Mouse (Mus musculus): ENCODE results near the gene Fam189a1. TPM values are rescaled to one million over a fixed set of nuclear protein-coding genes. Genes with fewer than 3 reads are reported as not detected.

Fam189a1 gene
- polyA plus RNA-seq, 2 experiments: 0.02 TPM; not detected in 1

- Histone ChIP-seq H3K36me3 (replicated peaks; ENCODE audit: control insufficient read depth, insufficient read depth, low read depth) (no peaks in the 10 kb centered on the region), H3K9me3 (ENCODE audit: control insufficient read depth, low read length) (no peaks in the 10 kb centered on the region), H3K4me1 (replicated peaks; ENCODE audit: control insufficient read depth in 2 of 2, insufficient read depth in 2 of 2, low read length in 1 of 2) (no peaks in the 10 kb centered on the region), H3K9ac (replicated peaks) (no peak overlapping the region), H3K27me3 (ENCODE audit: control insufficient read depth, insufficient read depth, low read length) (no peaks in the 10 kb centered on the region), H3K4me2 (ENCODE audit: low read depth) (no peak overlapping the region), H3K27ac (no peak overlapping the region), H3K4me3 (ENCODE audit: insufficient read depth in 1 of 2, low read depth in 2 of 2, low read length in 2 of 2) (no peak overlapping the region)
- TF ChIP-seq EP300 (IDR thresholded peaks at IDR 0.05; ENCODE audit: low read depth) (no peak), CTCF (IDR thresholded peaks at IDR 0.05; ENCODE audit: low read depth) (no peak)
- DNase-seq (ENCODE audit: low read depth in 3 of 3, low spot score in 3 of 3): no peak
- 74% methylated on average over 13 of the region's 13 CpGs for WGBS (ENCODE audit: insufficient replicate concordance)
- no peak for ATAC-seq (ENCODE audit: insufficient read depth)
These were observed 235.2 kb downstream of the Fam189a1 start for GRCm38 (mm10) chr7:64921189-64921588.

GRCm38 (mm10) chr7:64920735-64921134 lies 235.6 kb downstream of the Fam189a1 start:
- H3K4me3 ChIP-seq (ENCODE audit: insufficient read depth in 1 of 2, low read depth in 2 of 2, low read length in 2 of 2): no peak overlapping the region
- H3K9me3 ChIP-seq (ENCODE audit: control insufficient read depth, low read length): no peaks in the 10 kb centered on the region
- H3K27me3 ChIP-seq (ENCODE audit: control insufficient read depth, insufficient read depth, low read length): no peaks in the 10 kb centered on the region
- H3K9ac ChIP-seq (replicated peaks): no peak overlapping the region
- ATAC-seq (ENCODE audit: insufficient read depth) (no peak), DNase-seq (ENCODE audit: low read depth in 3 of 3, low spot score in 3 of 3) (no peak)
- TF ChIP-seq CTCF (IDR thresholded peaks at IDR 0.05; ENCODE audit: low read depth) (no peak), EP300 (IDR thresholded peaks at IDR 0.05; ENCODE audit: low read depth) (no peak)
- no peaks in the 10 kb centered on the region for H3K4me1 ChIP-seq (replicated peaks; ENCODE audit: control insufficient read depth in 2 of 2, insufficient read depth in 2 of 2, low read length in 1 of 2)
- WGBS (ENCODE audit: insufficient replicate concordance): 62% methylated on average over 5 of the region's 5 CpGs
- no peaks in the 10 kb centered on the region for H3K36me3 ChIP-seq (replicated peaks; ENCODE audit: control insufficient read depth, insufficient read depth, low read depth)
- no peak overlapping the region for H3K4me2 ChIP-seq (ENCODE audit: low read depth)
- H3K27ac ChIP-seq: no peak overlapping the region

- no peak for DNase-seq (ENCODE audit: low read depth in 3 of 3, low spot score in 3 of 3)
- H3K9ac ChIP-seq (replicated peaks): no peak overlapping the region
These were observed 239.7 kb downstream of the Fam189a1 start for GRCm38 (mm10) chr7:64916654-64917053.

GRCm38 (mm10) chr7:64915121-64915520 lies 241.2 kb downstream of the Fam189a1 start:
- Histone ChIP-seq H3K36me3 (replicated peaks; ENCODE audit: control insufficient read depth, insufficient read depth, low read depth) (no peaks in the 10 kb centered on the region), H3K4me1 (replicated peaks; ENCODE audit: control insufficient read depth in 2 of 2, insufficient read depth in 2 of 2, low read length in 1 of 2) (no peaks in the 10 kb centered on the region), H3K4me2 (ENCODE audit: low read depth) (no peak overlapping the region), H3K27ac (no peak overlapping the region), H3K9me3 (ENCODE audit: control insufficient read depth, low read length) (no peaks in the 10 kb centered on the region), H3K9ac (replicated peaks) (no peak overlapping the region), H3K4me3 (ENCODE audit: insufficient read depth in 1 of 2, low read depth in 2 of 2, low read length in 2 of 2) (no peak overlapping the region), H3K27me3 (ENCODE audit: control insufficient read depth, insufficient read depth, low read length) (no peaks in the 10 kb centered on the region)
- TF ChIP-seq CTCF (IDR thresholded peaks at IDR 0.05; ENCODE audit: low read depth) (no peak), EP300 (IDR thresholded peaks at IDR 0.05; ENCODE audit: low read depth) (no peak)
- WGBS (ENCODE audit: insufficient replicate concordance): 73% methylated on average over 2 of the region's 2 CpGs
- ATAC-seq (ENCODE audit: insufficient read depth) (no peak), DNase-seq (ENCODE audit: low read depth in 3 of 3, low spot score in 3 of 3) (no peak)

More at GRCm38 (mm10) chr7:64916654-64917053, 239.7 kb downstream of the Fam189a1 start:
- Histone ChIP-seq H3K27ac (no peak overlapping the region), H3K36me3 (replicated peaks; ENCODE audit: control insufficient read depth, insufficient read depth, low read depth) (no peaks in the 10 kb centered on the region), H3K4me3 (ENCODE audit: insufficient read depth in 1 of 2, low read depth in 2 of 2, low read length in 2 of 2) (no peak overlapping the region), H3K4me2 (ENCODE audit: low read depth) (no peak overlapping the region), H3K4me1 (replicated peaks; ENCODE audit: control insufficient read depth in 2 of 2, insufficient read depth in 2 of 2, low read length in 1 of 2) (no peaks in the 10 kb centered on the region), H3K9me3 (ENCODE audit: control insufficient read depth, low read length) (no peaks in the 10 kb centered on the region), H3K27me3 (ENCODE audit: control insufficient read depth, insufficient read depth, low read length) (no peaks in the 10 kb centered on the region)
- 53% methylated on average over 7 of the region's 7 CpGs for WGBS (ENCODE audit: insufficient replicate concordance)
- ATAC-seq (ENCODE audit: insufficient read depth): no peak
- TF ChIP-seq CTCF (IDR thresholded peaks at IDR 0.05; ENCODE audit: low read depth) (no peak), EP300 (IDR thresholded peaks at IDR 0.05; ENCODE audit: low read depth) (no peak)

GRCm38 (mm10) chr7:64911945-64912344 lies 244.4 kb downstream of the Fam189a1 start:
- no peak overlapping the region for H3K27ac ChIP-seq
- H3K4me1 ChIP-seq (replicated peaks; ENCODE audit: control insufficient read depth in 2 of 2, insufficient read depth in 2 of 2, low read length in 1 of 2): no peaks in the 10 kb centered on the region
- WGBS (ENCODE audit: insufficient replicate concordance): 29% methylated on average over 2 of the region's 2 CpGs
- no peaks in the 10 kb centered on the region for H3K9me3 ChIP-seq (ENCODE audit: control insufficient read depth, low read length)
- no peak for ATAC-seq (ENCODE audit: insufficient read depth)
- no peaks in the 10 kb centered on the region for H3K27me3 ChIP-seq (ENCODE audit: control insufficient read depth, insufficient read depth, low read length)
- no peak for DNase-seq (ENCODE audit: low read depth in 3 of 3, low spot score in 3 of 3)
- H3K9ac ChIP-seq (replicated peaks): no peak overlapping the region
- no peak overlapping the region for H3K4me2 ChIP-seq (ENCODE audit: low read depth)
- TF ChIP-seq CTCF (IDR thresholded peaks at IDR 0.05; ENCODE audit: low read depth) (no peak), EP300 (IDR thresholded peaks at IDR 0.05; ENCODE audit: low read depth) (no peak)
- H3K4me3 ChIP-seq (ENCODE audit: insufficient read depth in 1 of 2, low read depth in 2 of 2, low read length in 2 of 2): no peak overlapping the region
- no peaks in the 10 kb centered on the region for H3K36me3 ChIP-seq (replicated peaks; ENCODE audit: control insufficient read depth, insufficient read depth, low read depth)

Data from liver, embryonic 14.5 days (tissue).